Mouse (Mus musculus) thymus, postnatal 0 days (tissue): ENCODE measurements around the gene Psen2. TPM values are rescaled to one million over a fixed set of nuclear protein-coding genes. Genes with fewer than 3 reads are reported as not detected.

ENCODE experiments used
- DNase-seq: peaks from one replicate; pipeline ENCODE4 v3.0.0-alpha.2; 2015; ENCODE audit warnings: low spot score
- polyA plus RNA-seq: library from polyadenylated mRNA; unstranded; fragments of >200 nt; fragmentation: Nextera tagmentation; extraction: Ambion mirVana; gene quantifications from 2 replicates; pipeline ENCODE4 v1.2.1, GENCODE M21; 2015

Gene Psen2
- polyA plus RNA-seq, 1 experiment from 2014 or later, result 11.6 TPM

- no peak for DNase-seq
Measured at GRCm38 (mm10) chr1:180199715-180200050, 63.6 kb downstream of the Psen2 start.

GRCm38 (mm10) chr1:180198959-180199714 lies 64.1 kb downstream of the Psen2 start, which contains the start of gene Coq8a:
Gene Coq8a (minus strand): TSS chr1:180199602.
- no peak for DNase-seq

- DNase-seq, result no peak
Measured at GRCm38 (mm10) chr1:180197956-180198355, 65.3 kb downstream of the Psen2 start.

GRCm38 (mm10) chr1:180196508-180196907 lies 66.7 kb downstream of the Psen2 start:
- no peak for DNase-seq

- DNase-seq, result peak; percentile 98
Measured at GRCm38 (mm10) chr1:180195703-180196381, 67.4 kb downstream of the Psen2 start.

GRCm38 (mm10) chr1:180194781-180195471 lies 68.3 kb downstream of the Psen2 start:
- DNase-seq, result peak; percentile 61

GRCm38 (mm10) chr1:180194048-180194447 lies 69.2 kb downstream of the Psen2 start:
- DNase-seq, result no peak

GRCm38 (mm10) chr1:180193391-180193935 lies 69.8 kb downstream of the Psen2 start:
- DNase-seq, result no peak

GRCm38 (mm10) chr1:180192866-180193265 lies 70.4 kb downstream of the Psen2 start:
- DNase-seq, result no peak

- DNase-seq, result no peak
Measured at GRCm38 (mm10) chr1:180191651-180192220, 71.5 kb downstream of the Psen2 start.

GRCm38 (mm10) chr1:180191112-180191511 lies 72.1 kb downstream of the Psen2 start:
- no peak for DNase-seq

GRCm38 (mm10) chr1:180188951-180189350 lies 74.3 kb downstream of the Psen2 start:
- DNase-seq, result no peak

- DNase-seq, result no peak
Measured at GRCm38 (mm10) chr1:180186371-180186770, 76.9 kb downstream of the Psen2 start.

- no peak for DNase-seq
Measured at GRCm38 (mm10) chr1:180185877-180186276, 77.4 kb downstream of the Psen2 start.

GRCm38 (mm10) chr1:180184768-180185167 lies 78.5 kb downstream of the Psen2 start:
- DNase-seq, result no peak

GRCm38 (mm10) chr1:180183525-180184159 lies 79.6 kb downstream of the Psen2 start:
- DNase-seq, result no peak

GRCm38 (mm10) chr1:180182731-180183130 lies 80.5 kb downstream of the Psen2 start:
- no peak for DNase-seq

GRCm38 (mm10) chr1:180181966-180182319 lies 81.3 kb downstream of the Psen2 start:
- DNase-seq, result no peak

GRCm38 (mm10) chr1:180181304-180181965 lies 81.8 kb downstream of the Psen2 start:
- DNase-seq, result no peak

- DNase-seq, result no peak
Measured at GRCm38 (mm10) chr1:180179840-180180239, 83.4 kb downstream of the Psen2 start.

GRCm38 (mm10) chr1:180179100-180179499 lies 84.1 kb downstream of the Psen2 start:
- no peak for DNase-seq
